Mouse (Mus musculus): ENCODE data around the gene Exoc3l2. TPM values are rescaled to one million over a fixed set of nuclear protein-coding genes. Genes with fewer than 3 reads are reported as not detected.
"Not testable (repeated sequence)": the region's sequence is repeated elsewhere in the genome, so short reads cannot be mapped to it uniquely, and the experiment has no call there.

Exoc3l2 gene
- total RNA-seq, 2 experiments from 2014 or later = 0.69 to 1.1 TPM

- no peak for DNase-seq (ENCODE audit: low spot score in 2 of 2)
Measured at GRCm38 (mm10) chr7:19485488-19485887, 22.4 kb downstream of the Exoc3l2 start.

GRCm38 (mm10) chr7:19486549-19486948, 23.4 kb downstream of the Exoc3l2 start:
- no peak for DNase-seq (ENCODE audit: low spot score in 2 of 2)

DNA sequence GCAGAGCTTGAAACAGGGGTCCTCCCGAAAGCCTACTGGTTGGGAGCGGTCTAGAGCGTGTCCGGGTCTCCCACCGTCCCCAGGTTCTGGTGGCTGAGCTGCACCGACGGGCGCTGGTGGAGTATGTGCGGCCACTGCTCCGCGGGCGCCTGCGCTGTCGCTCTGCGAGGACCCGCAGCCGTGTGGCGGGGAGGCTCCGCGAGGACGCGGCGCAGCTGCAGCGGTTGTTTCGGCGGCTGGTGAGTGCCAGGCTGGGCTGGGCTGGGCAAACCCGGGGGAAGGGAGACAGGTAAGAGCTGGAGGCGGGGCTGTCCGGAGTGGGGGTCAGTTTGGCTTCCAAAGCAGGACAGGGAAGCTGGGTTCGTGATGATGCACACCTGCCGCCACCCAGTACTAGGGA, 26.4 kb downstream of the Exoc3l2 start:
- peak in 1 of 2 experiments; percentile 41 for DNase-seq (ENCODE audit: low spot score in 2 of 2)

DNA sequence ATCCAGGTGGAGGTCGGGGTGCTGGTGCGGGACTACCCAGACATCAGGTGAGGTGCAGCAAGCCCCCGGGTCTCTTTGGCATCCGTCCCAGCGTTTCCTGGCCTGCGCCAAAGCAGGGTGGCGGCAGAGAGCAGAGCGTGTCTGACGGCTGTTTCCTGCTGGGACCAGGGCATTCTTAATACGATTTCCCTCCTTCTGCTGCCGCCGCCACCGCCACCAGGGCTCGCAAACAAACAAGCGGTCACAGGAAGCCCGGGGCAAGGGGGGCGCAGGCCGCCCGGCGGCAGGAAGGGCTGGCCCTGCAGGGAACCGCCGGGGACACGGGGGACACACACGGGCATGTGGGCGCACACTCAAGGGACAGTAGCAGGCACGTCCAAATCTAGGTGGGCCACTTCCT, 28.6 kb downstream of the Exoc3l2 start:
- peak in 1 of 2 experiments; percentile 41 for DNase-seq (ENCODE audit: low spot score in 2 of 2)

- no peak for DNase-seq (ENCODE audit: low spot score in 2 of 2)
Measured at GRCm38 (mm10) chr7:19494751-19495474, 31.8 kb downstream of the Exoc3l2 start.

DNA sequence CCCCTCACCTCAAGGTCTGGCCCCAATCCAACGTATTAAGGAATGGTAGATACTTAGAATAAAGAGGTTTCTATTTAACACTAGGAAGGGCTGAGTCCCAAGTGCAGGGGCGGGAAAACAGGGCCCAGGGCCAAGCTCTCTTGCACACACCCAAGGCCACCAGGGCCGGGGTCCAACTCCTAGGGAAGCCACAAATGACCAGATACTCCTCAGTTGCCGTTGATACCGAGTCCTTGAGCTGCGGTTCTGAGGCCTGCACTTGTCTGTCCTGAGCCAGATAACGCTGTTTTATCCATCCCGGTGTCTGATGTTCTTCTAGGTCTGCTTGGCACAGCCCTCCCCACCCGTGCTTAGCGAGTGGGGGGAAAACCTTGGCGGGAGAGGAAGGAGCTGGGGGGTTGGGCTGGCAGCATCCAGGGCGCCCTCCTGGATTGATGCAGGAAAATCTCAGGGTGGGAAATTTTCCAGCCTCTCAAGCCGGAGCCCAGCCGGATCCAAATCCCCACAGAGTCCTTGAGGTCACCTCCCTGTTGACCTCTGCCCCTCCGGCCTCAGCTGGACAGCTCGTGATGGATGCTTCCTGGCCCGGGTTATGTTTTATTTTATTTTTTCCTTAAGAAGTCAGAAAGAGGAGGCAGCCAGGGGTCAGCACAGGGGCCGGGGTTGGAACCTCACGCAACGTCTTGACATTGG, 32.5 kb downstream of the Exoc3l2 start:
- DNase-seq (ENCODE audit: low spot score in 2 of 2) = no peak

DNA sequence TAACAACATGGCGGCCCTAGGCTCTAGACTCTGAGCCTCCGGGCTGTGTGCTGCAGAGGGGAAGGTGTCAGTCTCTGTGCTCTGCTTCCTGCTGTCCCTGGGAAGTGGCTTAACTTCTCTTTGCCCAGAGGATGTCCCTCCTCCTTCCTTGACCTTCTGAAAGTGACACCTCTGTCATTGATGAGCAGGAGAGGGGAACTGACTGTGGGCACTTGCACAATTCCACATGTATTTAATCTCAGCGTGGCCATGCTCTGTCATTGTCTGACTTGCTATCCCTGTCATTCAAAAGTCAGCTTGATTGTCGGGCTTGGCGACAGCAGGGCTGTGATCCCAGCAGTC, 33.1 kb downstream of the Exoc3l2 start:
- no peak for DNase-seq (ENCODE audit: low spot score in 2 of 2)

DNA sequence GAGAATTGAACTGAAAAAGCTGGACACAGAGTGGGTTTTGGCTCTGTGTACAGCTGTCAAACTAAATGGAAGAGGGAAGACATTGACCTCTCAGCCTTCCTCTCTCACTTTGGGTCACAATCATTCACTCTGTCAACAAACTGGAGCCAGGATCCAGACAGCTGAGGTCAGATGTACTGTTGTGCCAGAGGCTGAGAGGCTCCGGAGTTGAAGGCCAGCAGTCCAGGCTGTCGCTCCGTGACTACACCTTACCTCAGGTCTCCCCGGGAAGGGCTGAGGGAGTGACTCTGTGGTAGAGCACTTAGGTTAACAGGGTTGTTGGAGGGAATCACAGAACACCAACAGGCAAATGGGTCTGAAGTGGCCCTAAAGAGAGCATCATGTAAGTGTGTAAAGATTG, 35.2 kb downstream of the Exoc3l2 start:
- no peak for DNase-seq (ENCODE audit: low spot score in 2 of 2)

DNA sequence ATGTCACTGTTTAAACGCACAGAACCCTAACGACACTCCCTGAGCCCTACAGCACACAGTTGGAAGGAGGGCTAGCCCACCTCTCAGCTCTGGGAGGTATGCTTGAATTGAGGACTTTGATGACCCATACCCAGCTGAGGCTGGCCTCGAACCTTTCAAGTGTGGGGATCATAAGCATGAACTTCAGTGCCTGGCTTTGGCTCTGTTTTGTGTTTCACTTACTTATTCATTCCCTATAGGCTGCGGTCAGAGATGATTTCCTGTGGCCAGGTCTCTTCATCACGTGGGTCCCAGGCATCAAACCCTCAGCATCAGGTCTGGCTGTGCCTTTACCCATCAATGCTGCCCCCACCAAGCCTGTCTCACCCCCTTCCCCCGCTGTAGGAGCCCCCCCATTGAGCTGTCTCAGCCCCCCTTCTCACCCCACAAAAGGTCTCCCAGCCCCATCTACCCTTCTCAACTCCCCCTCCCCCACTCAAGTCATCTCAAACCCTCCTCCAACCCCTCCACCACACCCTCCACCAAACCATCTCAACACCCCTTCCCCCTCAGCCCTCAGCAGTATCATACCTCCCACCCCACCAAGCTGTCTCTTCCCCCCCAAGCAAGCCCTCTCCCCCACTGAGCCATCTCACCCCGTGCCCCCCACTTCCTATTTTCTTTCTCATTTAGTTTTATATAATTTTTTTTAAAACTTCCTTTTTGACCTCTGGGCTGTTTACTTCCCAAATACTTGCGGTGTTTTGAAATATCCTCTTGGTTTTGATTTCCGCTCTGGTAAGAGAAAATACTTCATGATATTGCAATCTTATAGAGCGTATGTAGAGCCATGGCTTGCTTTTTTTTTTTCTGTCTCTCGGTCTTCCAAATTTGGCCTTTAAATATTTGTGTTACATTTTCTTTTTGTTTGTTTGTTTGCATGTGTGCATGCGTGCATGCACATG, 37.6 kb downstream of the Exoc3l2 start:
- DNase-seq (ENCODE audit: low spot score in 2 of 2) = no peak

- no peak for DNase-seq (ENCODE audit: low spot score in 2 of 2)
Measured at GRCm38 (mm10) chr7:19501658-19502057, 38.5 kb downstream of the Exoc3l2 start.

- peak; percentile 37 to 50 for DNase-seq (ENCODE audit: low spot score in 2 of 2)
Measured at GRCm38 (mm10) chr7:19503481-19504068, 40.4 kb downstream of the Exoc3l2 start.

DNA sequence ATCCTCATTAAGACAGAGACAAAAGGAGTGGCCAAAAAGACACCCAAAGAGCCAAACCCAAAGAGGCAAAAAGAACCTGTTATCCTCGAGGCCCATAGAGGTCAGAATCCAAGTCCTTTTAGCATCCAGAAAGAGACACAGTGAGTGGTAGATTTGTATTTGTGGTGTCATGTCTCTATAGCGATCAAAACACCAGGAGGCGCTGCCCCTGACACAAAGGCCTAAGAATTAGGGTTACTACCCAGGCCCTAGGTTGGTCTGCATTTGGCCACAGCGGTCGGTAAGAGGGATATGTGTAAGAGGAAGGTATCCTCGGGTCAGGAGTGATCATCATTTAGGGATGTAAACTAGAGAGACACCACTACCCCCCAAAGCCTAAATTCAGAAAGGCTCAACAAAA, 43.2 kb downstream of the Exoc3l2 start:
- no peak for DNase-seq (ENCODE audit: low spot score in 2 of 2)

GRCm38 (mm10) chr7:19506969-19507611, 44.0 kb downstream of the Exoc3l2 start:
- peak; percentile 52 to 73 for DNase-seq (ENCODE audit: low spot score in 2 of 2)

GRCm38 (mm10) chr7:19507612-19507981, 44.5 kb downstream of the Exoc3l2 start:
- no peak for DNase-seq (ENCODE audit: low spot score in 2 of 2)

- DNase-seq (ENCODE audit: low spot score in 2 of 2) = peak; percentile 94 to 95
Measured at GRCm38 (mm10) chr7:19508150-19508923, 45.2 kb downstream of the Exoc3l2 start, which contains the start of the genes Bloc1s3 and Trappc6a. Gene Bloc1s3 (minus strand): TSS chr7:19508367. Gene Trappc6a (plus strand): TSS chr7:19508395.

DNA sequence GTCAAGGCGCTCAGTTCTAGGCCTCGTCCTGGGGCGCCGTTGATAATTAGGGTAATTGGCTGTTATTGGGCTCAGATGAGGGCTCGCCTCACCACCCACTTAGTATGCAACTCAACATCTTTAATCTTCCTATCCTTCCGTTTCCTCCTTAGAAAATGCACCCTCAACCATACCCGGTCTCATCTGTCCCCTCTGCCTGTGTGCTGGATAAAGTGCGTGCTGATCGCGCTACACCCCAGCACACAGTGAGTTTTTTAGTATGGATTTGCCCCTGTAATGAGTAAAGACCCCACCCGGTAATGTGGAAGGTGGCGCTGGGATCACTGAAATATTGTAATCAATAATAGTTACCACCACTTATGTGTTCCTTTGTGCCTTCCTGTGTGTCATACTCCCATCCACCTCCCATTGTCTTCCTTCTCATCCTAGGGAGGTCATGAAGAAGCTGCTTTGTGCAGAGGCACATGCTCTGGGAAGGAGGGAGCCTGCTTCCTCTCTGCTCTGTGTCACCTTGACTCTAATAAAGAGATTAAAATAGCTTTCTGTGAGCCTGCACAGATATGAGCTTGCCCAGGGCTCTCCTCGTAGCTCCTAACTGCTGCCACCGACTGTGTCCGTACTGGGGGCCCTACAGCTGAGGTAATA, 45.9 kb downstream of the Exoc3l2 start:
- DNase-seq (ENCODE audit: low spot score in 2 of 2) = no peak

GRCm38 (mm10) chr7:19509786-19510185, 46.7 kb downstream of the Exoc3l2 start:
- no peak for DNase-seq (ENCODE audit: low spot score in 2 of 2)

DNA sequence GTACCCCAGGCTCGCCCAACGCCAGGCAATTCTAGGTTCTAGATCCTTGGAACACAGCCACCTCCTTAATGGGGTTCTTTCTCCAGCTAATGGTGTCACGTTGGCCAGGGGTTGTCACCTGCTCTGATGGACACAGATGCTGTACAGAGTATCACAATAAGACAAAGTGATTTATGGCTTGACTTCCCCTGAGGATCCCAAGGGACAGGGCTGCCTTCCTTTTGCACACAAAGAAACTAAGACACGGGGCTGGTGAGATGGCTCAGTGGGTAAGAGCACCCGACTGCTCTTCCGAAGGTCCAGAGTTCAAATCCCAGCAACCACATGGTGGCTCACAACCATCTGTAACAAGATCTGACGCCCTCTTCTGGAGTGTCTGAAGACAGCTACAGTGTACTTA, 48.8 kb downstream of the Exoc3l2 start:
- not testable (repeated sequence) for DNase-seq (ENCODE audit: low spot score in 2 of 2)

- DNase-seq (ENCODE audit: low spot score in 2 of 2) = no peak
Measured at GRCm38 (mm10) chr7:19512353-19512752, 49.2 kb downstream of the Exoc3l2 start.

Data from layer of hippocampus, postnatal 10 days (tissue).